Mouse (Mus musculus) G1E (cell line): Measurements from ENCODE around the gene Olfr1019. TPM values are rescaled to one million over a fixed set of nuclear protein-coding genes. Genes with fewer than 3 reads are reported as not detected.

ENCODE experiments used
- ATAC-seq: 2 replicates; pipeline ENCODE4 v1.8.0; 2016; ENCODE audit warnings: mild to moderate bottlenecking; ENCODE audit not compliant: insufficient number of reproducible peaks, poor library complexity, low FRiP score, severe bottlenecking; ENCODE audit errors: extremely low read depth
- DNase-seq: peaks from one replicate; pipeline ENCODE4 v3.0.0; 2012; ENCODE audit warnings: low spot score
- H3K27me3 ChIP-seq: 2 replicates; pipeline ENCODE4 v1.6.1; 2012; ENCODE audit warnings: mild to moderate bottlenecking, low read length, inconsistent platforms; ENCODE audit not compliant: insufficient read depth
- H3K36me3 ChIP-seq: replicated peaks from 2 replicates; pipeline ENCODE3; 2012; ENCODE audit warnings: mild to moderate bottlenecking, inconsistent platforms
- H3K4me1 ChIP-seq: 2 replicates; pipeline ENCODE4 v1.6.1; 2012; ENCODE audit warnings: low read depth, low read length, inconsistent platforms, mixed read lengths; ENCODE audit not compliant: insufficient read depth
- H3K4me3 ChIP-seq: 2 replicates; pipeline ENCODE4 v1.5.1; 2012; ENCODE audit warnings: low read depth, mild to moderate bottlenecking, inconsistent platforms, low read length, moderate library complexity, mixed read lengths
- H3K9me3 ChIP-seq: replicated peaks from 2 replicates; pipeline ENCODE4 v1.6.1; 2012; ENCODE audit warnings: inconsistent platforms
- CTCF ChIP-seq: IDR thresholded peaks from 2 replicates; pipeline ENCODE4 v1.5.1; 2012; ENCODE audit warnings: low read depth, low read length, inconsistent platforms, mixed read lengths
- GATA1 ChIP-seq: IDR thresholded peaks from 2 replicates; pipeline ENCODE4 v1.6.1; 2012; ENCODE audit warnings: borderline replicate concordance, low read length, inconsistent platforms, mixed read lengths
- GATA2 ChIP-seq: IDR thresholded peaks from 2 replicates; pipeline ENCODE4 v1.6.1; 2012; ENCODE audit warnings: low read depth, low read length, inconsistent platforms, borderline replicate concordance
- POLR2AphosphoS5 ChIP-seq: IDR thresholded peaks from 2 replicates; pipeline ENCODE4 v1.6.1; 2012; ENCODE audit warnings: low read depth, low read length, inconsistent platforms; ENCODE audit not compliant: insufficient replicate concordance
- TAL1 ChIP-seq: conservative IDR thresholded peaks from 2 replicates; pipeline ENCODE4 v1.6.1; 2012; ENCODE audit warnings: low read depth, low read length, inconsistent platforms, mixed read lengths
- polyA plus RNA-seq: library from polyadenylated mRNA; stranded (reverse); fragments of >175 nt; gene quantifications from 2 replicates; pipeline ENCODE4 v1.2.3, GENCODE M21; 2012
- total RNA-seq, 2 experiments: library from RNA; stranded (forward) in 1 of 2; stranded (reverse) in 1 of 2; fragments of 200-1000 nt in 1 of 2; fragments of >200 nt in 1 of 2; fragmentation: Nextera tagmentation in 1 of 2; gene quantifications; 2 replicates each; pipeline ENCODE4 v1.2.3; 2014 to 2017

Olfr1019 gene
- total RNA-seq (2014; fragmentation: Nextera tagmentation) = not detected in 2 replicates
- not detected in 2 replicates for total RNA-seq (2017)
- not detected in 2 replicates for polyA plus RNA-seq

GRCm38 (mm10) chr2:85845383-85845782, at the start of gene Olfr1019:
Gene Olfr1019, minus strand, starts transcription at chr2:85845483.
- no peaks in the 10 kb centered on the region for H3K4me1 ChIP-seq
- H3K4me3 ChIP-seq = no peak within 1 kb of the TSS
- TF ChIP-seq GATA1 (no peak), POLR2AphosphoS5 (no peak), CTCF (no peak), GATA2 (no peak), TAL1 (no peak)
- DNase-seq (no peak), ATAC-seq (no peak)
- H3K9me3 ChIP-seq = peaks cover 3% of the 10 kb centered on the region; the same call in 1 of the 2 replicates
- no peaks in the 10 kb centered on the region for H3K27me3 ChIP-seq
- H3K36me3 ChIP-seq = no peaks in the 10 kb centered on the region

- H3K4me1 ChIP-seq = no peaks in the 10 kb centered on the region
- no peak for TF ChIP-seq GATA1
- TF ChIP-seq CTCF = no peak
- no peak for TF ChIP-seq POLR2AphosphoS5
- no peak for TF ChIP-seq TAL1
- no peak for TF ChIP-seq GATA2
- no peaks in the 10 kb centered on the region for H3K27me3 ChIP-seq
- DNase-seq = no peak
- no peak for ATAC-seq
- H3K36me3 ChIP-seq = no peaks in the 10 kb centered on the region
- no peak within 1 kb of the TSS for H3K4me3 ChIP-seq
- H3K9me3 ChIP-seq = 0 out of 2 replicates have a peak, but pooled peaks cover 2% of the 10 kb centered on the region
Observed at GRCm38 (mm10) chr2:85885340-85885739, 40.1 kb upstream of the Olfr1019 start, which contains the start of gene Olfr1023. Gene Olfr1023, plus strand, starts transcription at chr2:85885640.

- no peaks in the 10 kb centered on the region for H3K9me3 ChIP-seq
- H3K27me3 ChIP-seq = no peaks in the 10 kb centered on the region
- TF ChIP-seq POLR2AphosphoS5 = no peak
- no peak for TF ChIP-seq TAL1
- no peak for TF ChIP-seq CTCF
- H3K4me3 ChIP-seq = no peak within 1 kb of the TSS
- H3K4me1 ChIP-seq = no peaks in the 10 kb centered on the region
- no peaks in the 10 kb centered on the region for H3K36me3 ChIP-seq
- DNase-seq = no peak
- no peak for ATAC-seq
Observed at GRCm38 (mm10) chr2:85868294-85868693, 23.0 kb upstream of the Olfr1019 start, which contains the start of gene Olfr1022. Gene Olfr1022, plus strand, starts transcription at chr2:85868594.

- TF ChIP-seq TAL1 = no peak
- no peak for TF ChIP-seq CTCF
- no peak for TF ChIP-seq GATA1
- no peak for TF ChIP-seq GATA2
- TF ChIP-seq POLR2AphosphoS5 = no peak
- Histone ChIP-seq H3K4me3 (no peak within 1 kb of the TSS), H3K4me1 (no peaks in the 10 kb centered on the region), H3K27me3 (no peaks in the 10 kb centered on the region), H3K9me3 (0 out of 2 replicates have a peak, but pooled peaks cover 2% of the 10 kb centered on the region), H3K36me3 (no peaks in the 10 kb centered on the region)
- DNase-seq = no peak
- no peak for ATAC-seq
Observed at GRCm38 (mm10) chr2:85846730-85847129, 1.4 kb upstream of the Olfr1019 start, which contains the start of gene Olfr1020. Gene Olfr1020, plus strand, starts transcription at chr2:85847030.

GRCm38 (mm10) chr2:85818179-85818578, 27.1 kb downstream of the Olfr1019 start, which contains the start of gene Olfr1018:
Gene Olfr1018, plus strand, starts transcription at chr2:85818479.
- Histone ChIP-seq H3K36me3 (no peaks in the 10 kb centered on the region), H3K4me3 (no peak within 1 kb of the TSS), H3K9me3 (no peaks in the 10 kb centered on the region; the same call in 1 of the 2 replicates), H3K4me1 (no peaks in the 10 kb centered on the region), H3K27me3 (no peaks in the 10 kb centered on the region)
- no peak for TF ChIP-seq GATA1
- TF ChIP-seq CTCF = no peak
- no peak for TF ChIP-seq POLR2AphosphoS5
- no peak for TF ChIP-seq TAL1
- no peak for TF ChIP-seq GATA2
- DNase-seq = no peak
- ATAC-seq = no peak

- ATAC-seq (no peak), DNase-seq (no peak)
- Histone ChIP-seq H3K27me3 (no peaks in the 10 kb centered on the region), H3K9me3 (0 out of 2 replicates have a peak, but pooled peaks cover 5% of the 10 kb centered on the region), H3K36me3 (no peaks in the 10 kb centered on the region), H3K4me3 (no peak overlapping the region), H3K4me1 (no peaks in the 10 kb centered on the region)
- TF ChIP-seq CTCF = no peak
- TF ChIP-seq GATA2 = no peak
- no peak for TF ChIP-seq POLR2AphosphoS5
- TF ChIP-seq TAL1 = no peak
- TF ChIP-seq GATA1 = no peak
Observed at GRCm38 (mm10) chr2:85804501-85804900, 40.8 kb downstream of the Olfr1019 start.
